Mouse (Mus musculus) splenic B cell, adult 2 months (primary cell): Measurements from ENCODE around the gene Cdk5.

Experiments
- DNase-seq: peaks from one replicate; pipeline ENCODE4 v3.0.0-alpha.2; 2011; ENCODE audit warnings: low read depth, low spot score
- H3K27me3 ChIP-seq: 2 replicates; pipeline ENCODE4 v1.6.1; 2012; ENCODE audit warnings: mild to moderate bottlenecking, low read length, moderate library complexity, mixed read lengths; ENCODE audit not compliant: control insufficient read depth, poor library complexity, insufficient read depth, severe bottlenecking
- H3K36me3 ChIP-seq: 2 replicates; pipeline ENCODE4 v1.6.1; 2012; ENCODE audit warnings: mild to moderate bottlenecking, low read length, moderate library complexity, mixed read lengths; ENCODE audit not compliant: control insufficient read depth, poor library complexity, insufficient read depth, severe bottlenecking

The Cdk5 gene

DNA sequence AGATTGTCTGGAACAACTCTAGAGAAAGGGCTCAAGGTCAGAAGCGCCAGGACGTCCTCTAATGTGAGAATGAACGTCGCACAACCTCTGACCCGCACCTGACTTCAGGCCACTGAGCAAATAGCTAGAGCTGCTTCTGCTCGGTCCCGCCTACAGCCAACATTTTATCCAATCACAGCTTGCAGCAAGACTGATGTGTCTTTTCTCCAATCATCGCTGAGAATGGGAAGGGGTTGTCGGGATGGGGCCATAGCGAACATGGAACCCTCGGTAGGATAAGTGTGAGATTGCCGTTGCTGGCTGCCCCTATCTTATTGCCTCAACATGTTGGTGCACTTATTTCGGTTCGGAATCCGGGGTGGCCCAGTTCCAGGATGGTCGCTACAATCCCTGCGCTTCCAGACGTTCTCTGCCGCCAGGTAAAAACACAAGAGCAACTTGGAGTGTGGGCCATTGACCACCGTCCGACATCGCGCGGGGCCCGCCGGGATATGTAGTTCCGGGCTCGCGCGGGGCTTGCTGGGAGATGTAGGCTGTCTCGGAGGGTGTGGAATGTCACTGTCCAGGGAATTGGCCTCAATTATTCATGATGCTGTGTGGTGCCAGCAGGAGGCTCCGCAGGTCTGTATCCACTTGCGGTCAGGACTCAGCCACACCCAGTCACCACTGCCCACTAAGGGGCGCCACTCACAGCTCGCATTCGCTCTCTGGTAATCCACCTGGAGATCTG lies 29.0 kb downstream of the Cdk5 start:
- DNase-seq, result peak; percentile 97
- no peaks in the 10 kb centered on the region for H3K27me3 ChIP-seq
- H3K36me3 ChIP-seq, result no peaks in the 10 kb centered on the region

DNA sequence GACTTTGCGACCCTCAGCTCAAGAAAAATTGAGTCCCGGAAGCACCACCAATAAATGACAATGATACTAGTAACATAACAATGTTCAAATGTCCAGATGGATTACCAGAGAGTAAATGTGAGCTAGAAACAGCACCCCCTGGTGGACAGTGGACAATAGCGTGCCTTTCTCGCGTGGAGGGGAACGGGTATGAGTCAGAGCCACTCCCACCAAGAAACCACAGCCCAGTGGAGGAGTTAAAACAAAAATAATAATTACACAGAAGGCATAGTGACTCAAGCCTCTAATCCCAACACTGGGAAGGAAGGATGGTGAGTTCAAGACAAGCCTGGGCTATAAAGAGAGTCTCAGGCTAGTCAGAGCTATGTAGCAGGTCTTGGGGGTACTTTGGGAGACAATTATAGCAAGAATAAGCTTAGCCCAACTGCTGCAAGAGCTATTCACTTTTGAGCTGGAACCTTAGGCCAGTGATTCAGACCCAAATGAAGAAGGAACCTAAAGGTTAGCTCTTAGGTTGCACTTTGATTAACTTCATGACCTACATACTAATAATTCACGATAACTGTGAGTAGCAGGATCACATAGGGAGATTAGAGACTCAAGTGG lies 29.8 kb downstream of the Cdk5 start, which contains the start of gene Abcb8:
Abcb8 (plus strand) TSS at position 272 of the 606 bp plus-strand sequence.
- DNase-seq, result peak; percentile 93
- H3K27me3 ChIP-seq, result no peaks in the 10 kb centered on the region
- H3K36me3 ChIP-seq, result no peaks in the 10 kb centered on the region

DNA sequence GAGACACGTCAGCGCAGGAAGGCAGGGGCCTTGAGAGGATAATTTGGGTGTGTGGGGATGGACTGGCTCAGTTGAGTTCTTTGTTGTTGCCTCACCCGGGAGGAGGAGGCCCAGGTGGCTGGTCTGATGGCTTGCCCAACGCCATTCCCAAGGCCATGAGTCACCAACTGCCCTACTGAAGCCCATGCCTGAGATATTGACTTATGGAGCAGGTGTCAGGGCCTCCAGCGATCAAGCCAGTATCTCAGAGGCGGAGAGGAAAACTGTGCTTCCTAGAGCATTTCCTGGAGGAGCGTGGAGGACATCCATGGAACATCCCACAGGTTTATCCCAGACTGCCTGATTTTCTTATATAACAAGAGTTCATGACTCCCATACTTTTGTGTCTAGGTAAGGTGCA lies 30.6 kb downstream of the Cdk5 start:
- no peak for DNase-seq
- Histone ChIP-seq H3K36me3 (no peaks in the 10 kb centered on the region), H3K27me3 (no peaks in the 10 kb centered on the region)

DNA sequence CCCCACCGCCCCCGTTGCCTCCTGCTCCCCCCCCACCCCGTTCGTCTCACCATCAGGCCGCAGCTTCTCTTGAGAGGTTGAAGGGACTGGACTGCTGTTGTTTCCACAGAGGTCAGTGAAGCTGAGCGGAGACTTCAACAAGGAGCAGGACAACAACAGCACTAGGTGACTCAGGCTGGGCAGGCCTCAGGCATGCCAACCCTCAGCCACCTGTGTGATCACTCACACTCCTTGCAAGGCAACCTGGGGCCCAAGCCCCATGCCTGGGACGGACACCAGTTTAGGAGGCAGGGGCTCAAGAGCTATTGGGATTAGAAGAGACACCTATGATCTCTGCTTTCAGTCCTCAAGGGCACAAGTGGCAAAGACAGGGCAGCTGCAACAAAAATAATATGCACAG lies 31.5 kb downstream of the Cdk5 start, which contains the start of gene Atg9b:
Atg9b (minus strand) TSS at position 280 of the 400 bp plus-strand sequence.
- Histone ChIP-seq H3K36me3 (no peaks in the 10 kb centered on the region), H3K27me3 (no peaks in the 10 kb centered on the region)
- DNase-seq, result no peak

DNA sequence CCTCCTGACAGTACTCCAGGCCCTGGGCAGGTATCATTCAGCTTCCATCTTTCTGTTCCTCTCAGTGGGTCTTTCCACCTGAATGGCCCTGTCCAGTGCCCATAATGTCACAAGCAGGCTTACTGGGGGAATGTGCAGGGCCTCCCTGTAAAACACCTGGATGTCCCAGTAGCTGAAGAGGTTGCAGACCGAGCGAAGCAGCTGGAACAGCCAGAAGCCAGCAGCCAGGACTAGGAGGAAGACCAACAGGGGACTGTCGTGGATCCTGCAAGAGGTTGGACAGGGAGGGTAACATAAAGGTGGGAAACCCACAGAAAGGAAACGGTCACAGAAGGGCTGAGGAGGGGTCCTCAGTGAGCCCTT lies 33.7 kb downstream of the Cdk5 start:
- DNase-seq, result no peak
- Histone ChIP-seq H3K27me3 (no peaks in the 10 kb centered on the region), H3K36me3 (no peaks in the 10 kb centered on the region)

DNA sequence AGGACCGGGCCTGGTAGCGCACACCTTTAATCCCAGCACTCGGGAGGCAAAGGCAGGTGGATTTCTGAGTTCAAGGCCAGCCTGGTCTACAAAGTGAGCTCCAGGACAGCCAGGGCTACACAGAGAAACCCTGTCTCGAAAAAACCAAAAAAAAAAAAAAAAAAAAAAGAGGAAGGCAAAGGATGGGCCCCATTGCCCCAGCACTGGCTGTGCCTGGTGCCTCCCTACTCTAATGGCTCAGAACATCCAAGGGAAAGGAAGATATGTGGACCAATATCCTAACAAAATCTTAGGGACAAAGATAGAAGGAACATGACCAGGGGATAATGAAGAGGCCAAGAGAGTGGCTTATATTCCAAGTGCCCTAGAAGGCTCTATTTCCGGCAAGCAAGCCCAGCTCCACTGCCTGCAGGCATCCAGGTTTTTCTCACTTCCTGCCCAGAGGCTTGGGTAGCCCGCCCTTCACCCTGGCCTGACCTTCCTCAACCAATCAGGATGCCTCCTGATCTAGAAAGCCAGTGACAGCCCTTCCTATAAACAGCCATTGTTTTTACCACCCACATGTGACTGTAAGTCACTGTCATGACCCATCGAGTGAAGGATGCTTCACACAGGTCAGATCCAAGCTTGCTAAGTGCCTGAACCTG lies 34.2 kb downstream of the Cdk5 start:
- H3K36me3 ChIP-seq, result no peaks in the 10 kb centered on the region
- H3K27me3 ChIP-seq, result no peaks in the 10 kb centered on the region
- DNase-seq, result peak; percentile 23

DNA sequence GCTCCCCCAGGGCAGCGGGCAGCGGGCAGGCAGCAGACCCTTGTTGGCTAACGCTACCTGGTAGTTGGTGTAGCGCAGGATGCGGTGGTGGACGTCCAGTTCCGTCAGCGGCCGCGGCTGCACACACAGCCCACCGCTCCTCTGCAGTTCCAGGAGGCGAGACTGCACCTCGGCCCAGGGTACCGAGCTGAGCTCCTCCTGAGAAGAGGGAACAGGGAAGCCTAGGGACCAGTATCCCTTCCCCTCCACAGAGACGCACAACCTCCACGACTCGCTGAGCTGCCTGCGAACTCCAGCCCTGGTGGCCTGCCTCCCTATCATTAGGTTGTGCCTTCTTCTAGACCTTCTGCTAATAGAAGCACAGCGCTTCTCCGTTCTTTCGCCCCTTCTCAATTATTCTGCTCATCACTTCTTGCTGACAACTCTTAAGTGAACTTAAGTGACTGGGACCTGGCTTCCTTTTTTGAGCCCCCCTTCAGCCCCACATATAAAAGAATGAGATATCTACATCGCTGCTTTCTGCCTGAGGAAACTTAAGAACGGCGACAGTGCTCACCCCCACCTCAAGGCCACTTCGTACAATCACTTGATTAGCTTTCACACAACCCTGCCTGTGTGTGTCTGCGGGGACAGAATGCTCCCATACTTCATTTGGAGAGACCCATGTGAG lies 34.9 kb downstream of the Cdk5 start:
- H3K36me3 ChIP-seq, result no peaks in the 10 kb centered on the region
- no peaks in the 10 kb centered on the region for H3K27me3 ChIP-seq
- no peak for DNase-seq

DNA sequence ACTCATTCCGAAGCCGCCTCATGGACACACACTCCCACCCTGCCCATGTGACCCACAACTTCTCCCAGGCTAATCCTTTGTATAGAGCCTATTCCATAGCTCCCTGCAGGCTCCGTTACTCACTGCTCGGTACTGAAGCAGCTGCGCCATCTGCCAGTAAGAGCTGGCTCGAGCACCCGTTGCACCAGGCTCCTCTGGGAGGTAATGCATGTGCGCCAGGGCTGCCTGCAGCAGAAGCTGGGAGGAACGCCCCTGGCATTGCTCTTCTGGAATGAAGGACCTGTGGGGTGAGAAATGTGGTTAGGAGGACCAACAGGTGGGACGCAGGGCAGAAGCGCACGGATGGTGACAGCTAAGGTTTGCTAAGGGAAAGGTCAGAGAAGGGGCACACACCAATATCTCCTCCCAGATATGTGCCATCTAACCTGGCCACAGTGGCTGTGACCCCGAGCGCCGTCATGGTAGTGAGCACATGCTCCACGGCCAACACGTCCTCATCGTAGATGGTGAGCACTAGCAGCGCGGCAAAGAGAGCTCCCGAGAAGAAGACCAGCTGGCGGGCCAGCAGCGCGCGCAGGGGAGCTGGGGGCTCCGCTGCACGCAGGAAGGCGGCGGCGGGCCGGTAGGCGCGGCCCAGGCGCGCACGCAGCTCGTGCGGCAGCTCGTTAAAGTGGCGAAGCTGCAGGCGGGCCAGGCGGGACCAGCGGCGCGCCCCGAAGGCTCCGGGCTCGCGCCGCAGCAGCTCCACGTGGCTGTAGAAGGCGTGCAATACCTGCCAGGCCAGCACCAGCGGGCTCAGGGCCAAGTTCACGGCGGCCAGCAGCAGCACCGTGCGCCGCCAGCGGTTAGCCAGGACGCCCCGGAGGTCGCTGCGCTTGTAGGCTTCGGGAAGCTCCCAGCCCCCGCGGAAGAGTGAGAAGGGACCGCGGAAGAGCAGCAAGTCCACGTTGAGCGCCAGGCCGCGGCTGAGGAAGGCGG lies 35.8 kb downstream of the Cdk5 start:
- DNase-seq, result peak; percentile 24
- Histone ChIP-seq H3K36me3 (no peaks in the 10 kb centered on the region), H3K27me3 (no peaks in the 10 kb centered on the region)

DNA sequence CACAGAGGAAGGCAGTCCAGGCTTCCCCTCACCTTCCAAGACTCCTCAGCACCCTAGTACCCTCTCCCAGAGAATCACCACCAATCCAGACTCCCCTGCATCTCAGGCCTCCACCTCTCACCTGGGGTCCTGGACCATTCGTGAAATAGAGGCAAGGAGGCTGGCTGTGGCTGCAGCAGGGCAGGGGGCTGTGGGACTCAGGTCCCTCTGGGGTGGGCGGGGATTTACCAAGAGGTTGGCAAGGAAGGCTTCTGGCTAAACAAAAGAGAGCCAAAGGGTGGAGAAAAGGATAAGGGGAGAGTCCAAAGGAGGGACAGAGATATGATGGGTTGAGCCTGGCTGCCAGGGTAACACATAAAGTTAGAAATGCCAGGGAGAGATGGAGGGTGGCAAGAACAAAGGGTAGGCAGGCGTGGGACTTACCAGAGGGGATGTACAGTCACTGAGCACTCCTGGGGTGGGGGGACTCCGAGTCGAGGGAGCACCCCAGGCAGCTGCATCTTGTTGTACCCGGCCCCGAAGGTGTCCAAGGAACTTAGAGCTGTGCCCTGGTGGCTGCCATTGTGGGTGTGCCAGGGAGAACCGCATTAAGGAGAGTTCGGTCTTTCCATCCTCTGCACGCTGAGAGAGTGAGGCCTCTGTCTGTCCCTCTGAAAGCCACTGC lies 37.3 kb downstream of the Cdk5 start:
- no peak for DNase-seq
- Histone ChIP-seq H3K27me3 (no peaks in the 10 kb centered on the region), H3K36me3 (no peaks in the 10 kb centered on the region)

DNA sequence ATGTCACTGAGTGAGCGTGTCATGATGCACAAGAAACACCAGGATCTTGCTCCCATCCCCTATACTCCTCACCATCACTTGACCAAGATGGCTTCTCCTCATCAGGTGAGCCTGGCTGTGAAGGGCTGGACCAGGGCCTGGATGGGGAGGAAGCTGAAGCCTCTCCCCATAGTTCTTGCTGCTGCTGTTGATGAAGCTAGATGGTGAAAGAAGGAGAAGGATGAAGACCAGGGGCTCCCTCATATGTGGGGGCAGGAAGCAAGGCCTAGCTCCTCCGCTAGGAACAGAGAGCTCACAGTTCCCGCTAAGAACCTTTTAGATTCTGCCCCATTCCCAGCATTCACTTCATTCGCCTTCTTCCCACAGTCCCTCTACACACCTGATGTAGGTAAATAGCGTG lies 38.0 kb downstream of the Cdk5 start:
- Histone ChIP-seq H3K27me3 (no peaks in the 10 kb centered on the region), H3K36me3 (no peaks in the 10 kb centered on the region)
- no peak for DNase-seq

DNA sequence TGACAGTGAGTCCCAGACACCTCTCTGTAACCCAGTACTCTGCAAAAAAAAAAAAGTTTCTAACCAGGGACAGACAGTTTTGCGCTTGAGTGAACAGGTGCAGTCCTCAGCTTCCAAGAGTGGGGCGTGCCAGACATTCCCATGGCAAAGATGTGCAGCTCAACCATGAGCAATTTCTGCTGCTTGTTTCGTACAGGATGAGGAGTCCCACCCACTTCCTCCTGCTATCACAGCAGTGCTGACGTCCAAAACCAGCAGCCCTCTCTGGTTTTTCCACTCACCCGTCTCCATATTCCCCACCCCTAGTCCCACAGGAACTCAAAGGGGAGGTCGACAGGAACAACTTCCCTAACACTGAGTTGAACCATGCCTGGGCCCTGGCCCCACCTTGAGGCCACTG lies 38.9 kb downstream of the Cdk5 start:
- no peaks in the 10 kb centered on the region for H3K36me3 ChIP-seq
- DNase-seq, result peak; percentile 66
- no peaks in the 10 kb centered on the region for H3K27me3 ChIP-seq

DNA sequence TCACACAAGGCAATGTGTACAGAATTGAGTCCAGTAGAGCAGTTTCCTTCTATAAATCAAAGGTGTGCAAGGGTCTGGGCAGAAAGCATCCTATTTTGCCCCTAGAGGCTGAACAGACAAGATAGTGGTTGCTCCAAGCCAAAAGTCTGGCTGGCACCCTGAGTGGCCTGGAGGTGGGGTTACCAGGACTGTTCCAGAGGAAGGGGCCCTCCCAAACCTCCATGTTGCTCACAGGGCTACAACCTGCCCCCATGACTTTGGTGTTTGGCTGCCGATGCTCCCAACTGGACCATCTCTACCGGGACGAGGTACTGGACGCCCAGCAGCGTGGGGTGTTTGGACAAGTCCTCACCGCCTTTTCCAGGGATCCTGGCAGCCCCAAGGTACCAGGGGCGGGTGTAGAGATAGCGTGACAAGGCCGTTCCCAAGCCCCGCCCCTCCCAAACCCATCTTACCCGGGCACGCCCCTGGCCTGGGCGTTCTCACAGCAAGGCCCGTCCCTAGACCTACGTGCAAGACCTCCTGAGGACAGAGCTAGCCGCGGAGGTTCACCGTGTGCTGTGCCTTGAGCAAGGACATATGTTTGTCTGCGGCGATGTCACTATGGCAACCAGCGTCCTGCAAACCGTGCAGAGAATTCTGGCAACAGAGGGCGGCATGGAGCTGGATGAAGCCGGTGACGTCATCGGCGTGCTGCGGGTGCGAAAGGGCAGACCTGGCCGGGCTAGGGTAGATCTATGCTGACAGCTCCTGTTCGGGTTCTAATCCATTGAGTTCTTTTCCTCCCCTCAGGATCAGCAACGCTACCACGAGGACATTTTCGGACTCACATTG lies 40.1 kb downstream of the Cdk5 start:
- Histone ChIP-seq H3K27me3 (no peaks in the 10 kb centered on the region), H3K36me3 (no peaks in the 10 kb centered on the region)
- DNase-seq, result peak; percentile 96

DNA sequence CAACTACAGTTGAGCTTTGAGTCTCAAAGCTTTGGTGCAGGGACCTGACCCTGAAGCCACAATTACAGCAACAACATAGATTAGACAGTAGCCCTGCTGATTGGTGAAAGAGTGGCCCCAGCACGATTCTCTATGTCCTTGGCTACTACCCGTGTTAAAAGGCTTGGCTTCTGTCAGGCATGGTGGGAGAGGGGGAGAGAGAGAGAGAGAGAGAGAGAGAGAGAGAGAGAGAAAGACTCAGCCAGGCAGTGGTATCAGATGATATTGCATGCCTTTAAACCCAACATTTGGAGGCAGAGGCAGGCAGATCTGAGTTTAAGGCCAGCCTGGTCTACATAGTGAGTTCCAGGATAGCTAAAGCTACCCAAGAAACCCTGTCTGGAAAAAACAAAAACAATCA lies 41.3 kb downstream of the Cdk5 start:
- no peak for DNase-seq
- Histone ChIP-seq H3K27me3 (no peaks in the 10 kb centered on the region), H3K36me3 (no peaks in the 10 kb centered on the region)
